Mouse (Mus musculus): ENCODE results near the gene Zyg11a.
"Not testable (repeated sequence)": the region's sequence is repeated elsewhere in the genome, so short reads cannot be mapped to it uniquely, and the experiment has no call there.

Gene Zyg11a

DNA sequence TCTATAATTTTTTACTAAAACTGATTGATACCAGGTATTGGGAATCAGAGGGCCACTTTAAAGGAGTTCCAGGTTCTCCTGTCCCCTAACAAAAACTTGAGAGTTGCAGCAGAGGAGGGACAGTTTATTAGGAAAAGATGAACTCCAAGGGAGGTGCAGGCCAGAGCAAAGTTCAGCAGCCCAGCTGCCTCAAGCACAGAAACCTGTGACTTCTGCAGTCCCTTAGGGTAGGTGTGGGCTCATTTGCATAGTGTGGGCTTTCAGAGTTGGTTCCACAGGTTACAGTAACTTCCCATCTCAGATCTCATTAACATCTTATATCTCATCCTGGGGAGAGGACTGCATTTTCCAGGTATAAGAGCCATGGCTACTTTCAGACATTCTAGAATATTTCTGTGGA, 74.1 kb downstream of the Zyg11a start:
- DNase-seq, result no peak

DNA sequence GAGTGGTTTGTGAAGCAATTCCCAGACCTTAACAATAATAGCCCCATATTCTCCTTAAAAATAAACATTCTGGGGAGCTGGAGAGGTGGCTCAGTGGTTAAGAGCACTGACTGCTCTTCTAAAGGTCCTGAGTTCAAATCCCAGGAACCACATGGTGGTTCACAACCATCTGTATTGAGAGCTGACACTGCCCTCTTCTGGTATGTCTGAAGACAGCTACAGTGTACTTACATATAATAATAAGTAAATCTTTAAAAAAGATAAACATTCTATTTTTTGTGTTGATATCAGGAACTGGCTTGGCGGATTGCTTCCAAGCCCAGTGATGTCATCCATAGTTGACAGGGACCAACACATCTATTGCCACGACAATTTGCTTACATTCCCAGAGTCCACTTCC, 74.7 kb downstream of the Zyg11a start:
- DNase-seq, result not testable (repeated sequence)

DNA sequence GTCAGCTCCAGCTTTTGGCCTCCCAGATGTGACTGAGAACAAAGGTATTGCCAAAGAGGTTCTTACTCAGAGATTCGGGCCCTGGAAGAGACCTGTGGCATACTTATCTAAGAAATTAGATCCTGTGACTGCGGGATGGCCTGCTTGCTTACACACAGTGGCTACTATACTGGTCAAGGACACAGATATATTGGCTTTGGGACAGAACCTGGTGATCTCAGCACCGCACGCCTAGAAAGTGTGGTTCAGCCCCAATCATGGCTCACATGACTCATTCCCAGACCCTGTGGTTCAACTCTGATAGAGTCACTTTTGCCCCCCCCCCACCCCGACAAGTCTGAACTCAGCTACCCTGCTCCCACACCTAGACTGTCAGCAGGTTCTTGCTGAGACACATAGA, 80.9 kb downstream of the Zyg11a start:
- no peak for DNase-seq

Measured in B cell, adult 2 months (primary cell).